Mouse (Mus musculus): ENCODE measurements around the gene Eda2r. TPM values are rescaled to one million over a fixed set of nuclear protein-coding genes. Genes with fewer than 3 reads are reported as not detected.

Gene Eda2r
- 0.24 TPM in 1 of 2 replicates, not detected in the other for polyA plus RNA-seq (2012; ENCODE audit: low replicate concordance)

GRCm38 (mm10) chrX:97377065-97377421 is at the start of gene Eda2r:
Gene Eda2r (minus strand): TSS chrX:97377216.

